ENCODE assay signal across 15 mouse cellular contexts in the genomic region with DNA sequence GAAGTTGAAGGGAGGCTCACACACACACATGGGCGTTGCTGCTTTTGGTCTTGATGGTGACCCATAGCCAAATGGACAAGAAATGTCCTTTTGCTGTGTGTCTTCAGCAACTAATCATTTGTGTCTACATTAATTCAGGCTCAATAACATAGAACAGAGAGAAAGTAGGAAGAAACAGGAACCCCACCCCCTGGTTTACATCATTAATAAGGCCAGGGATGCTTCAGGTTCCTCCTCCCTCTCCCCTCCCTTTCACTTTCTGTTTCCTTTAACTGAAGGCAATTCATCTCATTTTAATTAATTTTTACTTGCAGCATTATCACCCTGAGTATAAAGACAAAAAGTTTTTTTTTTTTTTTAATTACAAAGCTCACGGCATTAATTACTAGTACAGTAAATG.
"Had no signal": no experiment of that assay in that cellular context is flagged by ENCODE, and none has a peak within 500 bp of the region (broad histone marks: within the 10 kb centered on the region; RNA-seq: fewer than 3 reads in every experiment).

No protein-coding gene starts in this region.

- H3K4me2 ChIP-seq: kidney, embryonic 15.5 days; liver, embryonic 13.5 days; midbrain, embryonic 11.5 days; neural tube, embryonic 13.5 days had no signal

- H3K36me3 ChIP-seq: kidney, embryonic 15.5 days; liver, embryonic 13.5 days; neural tube, embryonic 13.5 days had no signal

- H3K4me1 ChIP-seq: liver, embryonic 13.5 days had no signal

- H3K9me3 ChIP-seq: kidney, embryonic 15.5 days; liver, embryonic 13.5 days; neural tube, embryonic 13.5 days had no signal

- H3K27me3 ChIP-seq: kidney, embryonic 15.5 days; liver, embryonic 13.5 days; neural tube, embryonic 13.5 days had no signal

- DNase-seq: kidney, adult 8-10 months; kidney, postnatal 10 days; kidney, postnatal 36 days; layer of hippocampus, postnatal 36 days; liver, embryonic 13.5 days; lung, adult 2 months; lung, postnatal 14 days; lung, postnatal 4 days; midbrain, embryonic 14.5 days; thymus, adult 18-20 months; thymus, postnatal 36 days had no signal

- H3K4me3 ChIP-seq: kidney, embryonic 15.5 days; left cerebral cortex, adult 2 months; liver, embryonic 13.5 days; neural tube, embryonic 13.5 days had no signal

- H3K9ac ChIP-seq: kidney, embryonic 15.5 days; liver, embryonic 13.5 days; neural tube, embryonic 13.5 days had no signal

- H3K27ac ChIP-seq: kidney, embryonic 15.5 days; left cerebral cortex, adult 2 months; liver, embryonic 13.5 days; neural tube, embryonic 13.5 days had no signal
